Mouse (Mus musculus) kidney, embryonic 16.5 days (tissue): ENCODE measurements around the gene Itgb7. TPM values are rescaled to one million over a fixed set of nuclear protein-coding genes. Genes with fewer than 3 reads are reported as not detected.

Source experiments
- ATAC-seq: fragments of 200-750 bp; cut with Nextera tagmentation; 2 replicates; pipeline ENCODE4 v1.8.0; 2017; ENCODE audit warnings: moderate TSS enrichment; ENCODE audit not compliant: low FRiP score, low TSS enrichment
- H3K27ac ChIP-seq: fragments of 300-500 bp; sonication (generic); 2 replicates; pipeline ENCODE4 v1.5.1; 2014; ENCODE audit warnings: low read length
- H3K27me3 ChIP-seq: fragments of 300-500 bp; sonication (generic); 2 replicates; pipeline ENCODE4 v1.6.1; 2014; ENCODE audit warnings: low read length, control low read depth, mixed read lengths; ENCODE audit not compliant: insufficient read depth
- H3K36me3 ChIP-seq: fragments of 300-500 bp; sonication (generic); 2 replicates; pipeline ENCODE4 v1.6.1; 2014; ENCODE audit warnings: low read length, control low read depth, mixed read lengths; ENCODE audit not compliant: insufficient read depth
- H3K4me1 ChIP-seq: fragments of 300-500 bp; sonication (generic); 2 replicates; pipeline ENCODE4 v1.6.1; 2014; ENCODE audit warnings: low read length, control low read depth, mixed read lengths; ENCODE audit not compliant: insufficient read depth
- H3K4me2 ChIP-seq: fragments of 300-500 bp; sonication (generic); replicated peaks from 2 replicates; pipeline ENCODE4 v1.6.1; 2014; ENCODE audit warnings: low read depth, low read length
- H3K4me3 ChIP-seq: fragments of 300-500 bp; sonication (generic); 2 replicates; pipeline ENCODE4 v1.5.1; 2014; ENCODE audit warnings: mild to moderate bottlenecking, low read length
- H3K9ac ChIP-seq: fragments of 300-500 bp; sonication (generic); replicated peaks from 2 replicates; pipeline ENCODE4 v1.6.1; 2014; ENCODE audit warnings: low read length
- H3K9me3 ChIP-seq: fragments of 300-500 bp; sonication (generic); 2 replicates; pipeline ENCODE4 v1.6.1; 2016; ENCODE audit warnings: low read length, control low read depth
- WGBS: fragments of 180-500 bp; shearing (Covaris S2); extraction: QIAGEN DNeasy Blood & Tissue Kit; methylation state at CpG from one replicate; pipeline ENCODE4 v1.1.7; 2014; 5-methylcytosine and 5-hydroxymethylcytosine counted together
- polyA plus RNA-seq: library from polyadenylated mRNA; unstranded; fragments of >200 nt; fragmentation: Nextera tagmentation; extraction: Ambion mirVana; gene quantifications from 2 replicates; pipeline ENCODE4 v1.2.1, GENCODE M21; 2015

Itgb7 gene
- polyA plus RNA-seq, 1 experiment from 2014 or later, result 1.4 TPM

DNA sequence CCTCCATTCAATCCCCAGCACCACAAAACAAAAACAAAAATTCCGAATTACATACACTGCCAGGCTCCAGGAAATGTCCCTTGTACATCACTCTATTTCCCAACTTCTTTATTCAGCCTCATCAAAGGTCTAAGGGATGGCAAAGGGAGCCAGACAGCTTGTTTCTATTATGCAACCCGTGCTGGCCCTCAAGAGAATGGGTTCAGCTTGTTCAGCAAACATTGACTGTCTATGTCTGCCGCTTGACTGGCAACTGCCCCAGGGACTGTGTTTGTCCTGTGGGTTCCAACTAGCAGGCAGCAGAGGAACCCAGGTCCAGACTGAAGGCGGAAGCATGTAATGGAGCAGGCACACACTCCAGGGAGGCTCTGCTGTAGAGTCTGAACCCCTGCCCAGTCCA lies 32.9 kb downstream of the Itgb7 start:
- H3K36me3 ChIP-seq, result 0 out of 2 replicates have a peak, but pooled peaks cover 4% of the 10 kb centered on the region
- H3K4me1 ChIP-seq, result peaks cover 4% of the 10 kb centered on the region; the same call in 1 of the 2 replicates
- no peaks in the 10 kb centered on the region for H3K9me3 ChIP-seq
- no peak overlapping the region for H3K27ac ChIP-seq
- H3K9ac ChIP-seq, result no peak overlapping the region
- no peak for ATAC-seq
- no peak overlapping the region for H3K4me2 ChIP-seq
- WGBS, result 93% methylated on average over 4 of the region's 4 CpGs
- H3K27me3 ChIP-seq, result no peaks in the 10 kb centered on the region
- no peak overlapping the region for H3K4me3 ChIP-seq

DNA sequence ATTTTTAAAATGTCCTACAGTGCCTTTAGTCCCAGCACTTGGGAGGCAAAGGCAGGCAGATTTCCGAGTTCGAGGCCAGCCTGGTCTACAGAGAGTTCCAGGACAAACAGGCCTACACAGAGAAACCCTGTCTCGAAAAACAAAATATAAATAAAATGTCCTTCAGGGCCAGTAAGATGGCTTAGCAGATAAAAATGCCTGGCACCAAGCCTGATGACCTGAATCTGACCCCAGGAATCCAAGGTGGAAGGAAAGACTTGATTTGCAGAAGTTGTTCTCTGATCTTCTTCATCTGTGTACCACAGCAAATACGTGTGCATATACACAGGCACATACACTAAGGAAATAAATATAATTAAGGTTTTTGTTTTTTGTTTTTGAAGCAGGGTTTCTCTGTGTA lies 36.4 kb downstream of the Itgb7 start:
- Histone ChIP-seq H3K36me3 (no peaks in the 10 kb centered on the region), H3K4me1 (peaks cover 10% of the 10 kb centered on the region; the same call in 1 of the 2 replicates), H3K27ac (no peak overlapping the region), H3K4me3 (no peak overlapping the region), H3K27me3 (no peaks in the 10 kb centered on the region), H3K9ac (no peak overlapping the region), H3K9me3 (no peaks in the 10 kb centered on the region), H3K4me2 (no peak overlapping the region)
- 62% methylated on average over 4 of the region's 4 CpGs for WGBS
- ATAC-seq, result no peak

- Histone ChIP-seq H3K27ac (no peak overlapping the region), H3K36me3 (no peaks in the 10 kb centered on the region), H3K4me3 (no peak overlapping the region), H3K4me2 (no peak overlapping the region), H3K27me3 (no peaks in the 10 kb centered on the region), H3K9me3 (no peaks in the 10 kb centered on the region), H3K9ac (no peak overlapping the region), H3K4me1 (peaks cover 10% of the 10 kb centered on the region; the same call in 1 of the 2 replicates)
- 82% methylated on average over 4 of the region's 4 CpGs for WGBS
- no peak for ATAC-seq
Observed at GRCm38 (mm10) chr15:102194439-102194838, 37.3 kb downstream of the Itgb7 start.

GRCm38 (mm10) chr15:102193652-102194051 lies 38.1 kb downstream of the Itgb7 start:
- Histone ChIP-seq H3K4me2 (no peak overlapping the region), H3K9me3 (no peaks in the 10 kb centered on the region), H3K27ac (no peak overlapping the region), H3K9ac (no peak overlapping the region), H3K36me3 (no peaks in the 10 kb centered on the region), H3K4me3 (no peak overlapping the region), H3K27me3 (no peaks in the 10 kb centered on the region), H3K4me1 (peaks cover 13% of the 10 kb centered on the region)
- WGBS, result 92% methylated on average over 4 of the region's 4 CpGs
- no peak for ATAC-seq

DNA sequence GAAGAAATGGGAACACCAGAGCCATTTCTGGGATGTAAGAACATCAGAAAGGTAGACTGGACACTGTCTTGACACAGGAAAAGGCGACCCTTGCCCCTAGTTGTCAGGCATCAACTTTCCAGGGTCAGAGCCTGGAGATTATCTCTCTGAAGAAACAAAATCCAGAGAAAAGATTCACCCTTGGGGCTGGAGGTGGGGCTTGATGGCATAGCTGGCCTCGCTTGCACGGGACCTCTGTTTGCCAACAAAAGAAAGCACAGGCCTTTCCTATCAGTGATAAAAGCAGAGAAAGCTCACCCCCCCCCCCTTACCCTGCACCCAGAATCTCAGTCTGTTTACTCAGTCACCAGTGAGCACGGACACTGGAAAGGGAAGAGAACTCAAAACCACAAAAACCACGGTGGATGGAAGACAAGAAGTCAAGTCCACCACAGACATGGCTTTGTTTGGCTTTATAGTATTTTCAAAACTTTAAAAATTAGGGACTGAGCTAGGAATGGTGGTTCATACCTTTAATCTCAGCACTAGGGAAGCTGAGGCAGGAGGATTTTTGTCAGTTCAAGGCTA lies 38.8 kb downstream of the Itgb7 start:
- Histone ChIP-seq H3K4me2 (no peak overlapping the region), H3K27me3 (no peaks in the 10 kb centered on the region), H3K9ac (no peak overlapping the region), H3K9me3 (no peaks in the 10 kb centered on the region), H3K27ac (no peak overlapping the region), H3K4me1 (peaks cover 17% of the 10 kb centered on the region), H3K36me3 (no peaks in the 10 kb centered on the region), H3K4me3 (no peak overlapping the region)
- no peak for ATAC-seq
- 69% methylated on average over 5 of the region's 5 CpGs for WGBS

- no peak for ATAC-seq
- no peaks in the 10 kb centered on the region for H3K9me3 ChIP-seq
- H3K4me1 ChIP-seq, result peaks cover 17% of the 10 kb centered on the region
- 0 out of 2 replicates have a peak overlapping the region, but pooled peaks have one; percentile 11 for H3K9ac ChIP-seq
- 0 out of 2 replicates have a peak overlapping the region, but pooled peaks have one; percentile 4 for H3K27ac ChIP-seq
- H3K4me3 ChIP-seq, result no peak overlapping the region
- no peaks in the 10 kb centered on the region for H3K27me3 ChIP-seq
- 71% methylated on average over 7 of the region's 7 CpGs for WGBS
- no peaks in the 10 kb centered on the region for H3K36me3 ChIP-seq
- H3K4me2 ChIP-seq, result no peak overlapping the region
Observed at GRCm38 (mm10) chr15:102192271-102192812, 39.4 kb downstream of the Itgb7 start.

- peak overlapping the region; percentile 4; the same call in 1 of the 2 replicates for H3K27ac ChIP-seq
- no peaks in the 10 kb centered on the region for H3K36me3 ChIP-seq
- no peaks in the 10 kb centered on the region for H3K9me3 ChIP-seq
- H3K27me3 ChIP-seq, result no peaks in the 10 kb centered on the region
- 26% methylated on average over 7 of the region's 7 CpGs for WGBS
- no peak overlapping the region for H3K4me2 ChIP-seq
- H3K4me3 ChIP-seq, result no peak overlapping the region
- no peak for ATAC-seq
- H3K4me1 ChIP-seq, result peaks cover 17% of the 10 kb centered on the region
- H3K9ac ChIP-seq, result 0 out of 2 replicates have a peak overlapping the region, but pooled peaks have one; percentile 11
Observed at GRCm38 (mm10) chr15:102191699-102192098, 40.0 kb downstream of the Itgb7 start.

GRCm38 (mm10) chr15:102188883-102189282 lies 42.9 kb downstream of the Itgb7 start:
- H3K9me3 ChIP-seq, result no peaks in the 10 kb centered on the region
- 65% methylated on average over 6 of the region's 6 CpGs for WGBS
- H3K27ac ChIP-seq, result peak overlapping the region; percentile 58; the same call in 1 of the 2 replicates
- H3K4me2 ChIP-seq, result no peak overlapping the region
- peak; percentile 58 for ATAC-seq
- peak overlapping the region; percentile 52 for H3K9ac ChIP-seq
- peaks cover 17% of the 10 kb centered on the region for H3K4me1 ChIP-seq
- no peaks in the 10 kb centered on the region for H3K27me3 ChIP-seq
- peak overlapping the region; percentile 10 for H3K4me3 ChIP-seq
- H3K36me3 ChIP-seq, result peaks cover 13% of the 10 kb centered on the region

GRCm38 (mm10) chr15:102188096-102188495 lies 43.6 kb downstream of the Itgb7 start:
- Histone ChIP-seq H3K4me2 (no peak overlapping the region; the same call in 1 of the 2 replicates), H3K4me3 (peak overlapping the region; percentile 10), H3K27ac (peak overlapping the region; percentile 58; the same call in 1 of the 2 replicates), H3K9ac (peak overlapping the region; percentile 52), H3K4me1 (peaks cover 17% of the 10 kb centered on the region), H3K27me3 (no peaks in the 10 kb centered on the region), H3K36me3 (peaks cover 13% of the 10 kb centered on the region), H3K9me3 (no peaks in the 10 kb centered on the region)
- WGBS, result 64% methylated on average over 10 of the region's 10 CpGs
- ATAC-seq, result no peak

DNA sequence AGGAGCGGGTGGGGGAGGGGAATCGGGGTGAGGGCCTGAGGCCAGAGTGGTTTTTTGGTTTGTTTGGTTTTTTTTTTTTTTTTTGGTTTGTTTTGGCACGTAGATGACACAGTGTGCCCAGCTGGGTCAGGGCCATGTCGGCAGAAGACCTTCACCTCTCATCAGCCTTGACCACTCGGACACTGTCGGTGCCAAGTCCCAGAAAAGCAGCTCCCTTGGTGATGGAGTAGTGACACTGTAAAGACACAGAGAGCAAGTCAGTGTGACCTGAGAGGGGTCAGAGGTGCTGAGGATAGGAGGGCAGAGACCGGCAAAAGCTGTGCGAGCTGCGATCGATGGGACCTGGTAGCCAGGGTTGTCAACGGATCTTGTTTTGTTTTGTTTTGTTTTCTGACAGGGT lies 45.5 kb downstream of the Itgb7 start:
- no peak for ATAC-seq
- no peak overlapping the region for H3K4me2 ChIP-seq
- no peak overlapping the region for H3K9ac ChIP-seq
- no peaks in the 10 kb centered on the region for H3K9me3 ChIP-seq
- no peak overlapping the region for H3K27ac ChIP-seq
- 68% methylated on average over 11 of the region's 11 CpGs for WGBS
- H3K4me3 ChIP-seq, result no peak overlapping the region
- peaks cover 11% of the 10 kb centered on the region for H3K4me1 ChIP-seq
- no peaks in the 10 kb centered on the region for H3K27me3 ChIP-seq
- H3K36me3 ChIP-seq, result peaks cover 13% of the 10 kb centered on the region
